Mouse (Mus musculus) lung, adult 2 months (tissue): ENCODE measurements around the gene Eif3k. TPM values are rescaled to one million over a fixed set of nuclear protein-coding genes. Genes with fewer than 3 reads are reported as not detected.
A peak's percentile ranks its signal among the peaks of the same experiment; 100 is the strongest.

Source experiments
- DNase-seq: peaks from one replicate; pipeline ENCODE4 v3.0.0; 2022
- H3K4me1 ChIP-seq: fragments of 200-500 bp; 2 replicates; pipeline ENCODE4 v1.6.1; 2011; ENCODE audit warnings: low read length; ENCODE audit not compliant: control insufficient read depth, insufficient read depth
- H3K4me3 ChIP-seq: fragments of 200-500 bp; replicated peaks from 2 replicates; pipeline ENCODE3; 2011; ENCODE audit warnings: low read depth, mild to moderate bottlenecking, control low read depth, low read length; ENCODE audit errors: extremely low read depth
- CTCF ChIP-seq: fragments of 200-500 bp; IDR thresholded peaks from 2 replicates; pipeline ENCODE4 v1.5.1; 2011; ENCODE audit warnings: mild to moderate bottlenecking, low read length, control low read depth; ENCODE audit not compliant: insufficient read depth
- POLR2A ChIP-seq: fragments of 200-500 bp; IDR thresholded peaks from 2 replicates; pipeline ENCODE4 v1.6.1; 2011; ENCODE audit warnings: low read depth, mild to moderate bottlenecking, control low read depth, low read length, borderline replicate concordance; ENCODE audit errors: extremely low read depth
- WGBS: fragments of 180-500 bp; shearing (Covaris S2); methylation state at CpG from one replicate; pipeline ENCODE4 v1.1.7; 2018; 5-methylcytosine and 5-hydroxymethylcytosine counted together
- polyA plus RNA-seq: library from polyadenylated mRNA; depleted of rRNA; stranded (reverse); fragments of >200 nt; gene quantifications from 2 replicates; pipeline ENCODE4 v1.2.3, GENCODE M21; 2012

The Eif3k gene
- polyA plus RNA-seq, 1 experiment: 234 TPM

GRCm38 (mm10) chr7:28943451-28944180, 38.0 kb downstream of the Eif3k start:
- DNase-seq: no peak
- Histone ChIP-seq H3K4me3 (no peak overlapping the region), H3K4me1 (peaks cover 62% of the 10 kb centered on the region)
- WGBS: 37% methylated on average over 5 of the region's 5 CpGs
- TF ChIP-seq CTCF: no peak
- TF ChIP-seq POLR2A: no peak

- WGBS: 41% methylated on average over 4 of the region's 4 CpGs
- TF ChIP-seq CTCF (no peak), POLR2A (no peak)
- Histone ChIP-seq H3K4me3 (no peak overlapping the region), H3K4me1 (peaks cover 70% of the 10 kb centered on the region)
- DNase-seq: no peak
These were observed 40.1 kb downstream of the Eif3k start for GRCm38 (mm10) chr7:28941542-28941941.

GRCm38 (mm10) chr7:28941129-28941528, 40.5 kb downstream of the Eif3k start:
- DNase-seq: no peak
- Histone ChIP-seq H3K4me3 (no peak overlapping the region), H3K4me1 (peaks cover 71% of the 10 kb centered on the region)
- WGBS: 26% methylated on average over 4 of the region's 4 CpGs
- TF ChIP-seq POLR2A (no peak), CTCF (no peak)

GRCm38 (mm10) chr7:28939418-28940183, 42.1 kb downstream of the Eif3k start:
- no peak for DNase-seq
- H3K4me1 ChIP-seq: peaks cover 71% of the 10 kb centered on the region
- no peak for TF ChIP-seq CTCF
- no peak for TF ChIP-seq POLR2A
- WGBS: 58% methylated on average over 7 of the region's 7 CpGs
- H3K4me3 ChIP-seq: no peak overlapping the region

DNA sequence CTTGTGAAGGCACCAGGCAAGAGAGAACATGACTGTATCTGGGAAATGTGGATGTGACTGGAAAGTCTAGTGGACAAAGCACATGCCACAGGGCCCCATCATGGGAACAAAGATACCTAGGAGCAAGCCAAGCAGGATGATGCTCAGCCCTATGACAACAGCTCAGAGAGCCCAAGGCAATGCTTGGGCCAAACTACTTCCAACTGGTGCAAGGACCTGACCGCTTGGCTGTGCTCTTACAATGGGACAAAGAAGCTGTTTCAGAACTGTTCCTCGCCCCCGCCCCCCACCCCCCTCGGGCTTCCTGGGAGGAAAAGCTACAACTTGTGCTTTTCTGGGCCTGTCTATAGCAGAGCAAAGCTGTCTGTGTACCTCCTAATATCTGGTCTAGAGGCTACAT, 43.0 kb downstream of the Eif3k start:
- TF ChIP-seq CTCF: 0 out of 2 replicates have a peak, but pooled peaks have one; percentile 20
- no peak for TF ChIP-seq POLR2A
- 42% methylated on average over 4 of the region's 4 CpGs for WGBS
- Histone ChIP-seq H3K4me3 (no peak overlapping the region), H3K4me1 (peaks cover 68% of the 10 kb centered on the region)
- no peak for DNase-seq

DNA sequence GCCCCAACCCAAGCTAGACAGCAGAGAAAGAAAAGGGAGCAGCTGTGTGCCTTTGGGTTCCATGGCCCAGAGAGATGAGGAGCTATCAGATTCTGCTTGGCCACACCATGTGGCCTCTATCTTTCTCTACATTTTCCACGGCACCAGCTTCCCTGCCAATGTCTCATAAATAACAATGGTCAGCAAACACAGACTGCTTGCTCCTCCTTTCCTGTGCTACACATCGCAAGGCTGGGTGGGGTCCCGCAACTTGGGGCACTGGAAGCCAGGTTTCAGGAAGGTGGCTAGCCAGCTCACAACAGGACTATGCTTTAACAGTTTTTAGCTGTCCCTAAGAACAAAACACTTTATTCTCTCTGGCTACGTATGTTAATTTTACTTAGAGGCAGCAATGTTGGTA, 44.9 kb downstream of the Eif3k start:
- WGBS: 30% methylated on average over 4 of the region's 4 CpGs
- no peak for DNase-seq
- H3K4me1 ChIP-seq: peaks cover 65% of the 10 kb centered on the region

DNA sequence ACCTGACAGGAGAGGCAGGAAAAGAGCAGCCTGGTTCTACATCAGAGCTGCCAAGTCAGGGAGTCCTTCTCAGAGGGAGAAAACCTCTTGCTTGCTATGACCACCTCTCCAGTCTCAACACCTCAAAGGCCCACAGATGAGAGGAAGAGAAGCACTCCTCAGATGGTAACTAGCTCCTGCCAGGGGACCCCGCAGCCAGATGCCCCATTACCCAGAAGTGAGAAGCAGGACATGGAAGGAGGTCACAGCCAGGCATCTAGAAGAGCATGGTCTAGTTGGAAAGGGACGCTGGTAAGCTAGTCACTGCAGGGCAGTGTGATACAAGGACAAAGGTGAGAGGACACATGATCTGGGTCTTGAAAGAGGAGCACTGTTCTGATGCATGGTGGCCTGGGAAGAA, 47.8 kb downstream of the Eif3k start:
- TF ChIP-seq POLR2A: no peak
- no peak for TF ChIP-seq CTCF
- Histone ChIP-seq H3K4me3 (no peak overlapping the region), H3K4me1 (peaks cover 54% of the 10 kb centered on the region)
- no peak for DNase-seq
- 86% methylated on average over 2 of the region's 2 CpGs for WGBS

More for the DNA sequence above, 44.9 kb downstream of the Eif3k start:
- TF ChIP-seq CTCF (no peak), POLR2A (no peak)
- no peak overlapping the region for H3K4me3 ChIP-seq

DNA sequence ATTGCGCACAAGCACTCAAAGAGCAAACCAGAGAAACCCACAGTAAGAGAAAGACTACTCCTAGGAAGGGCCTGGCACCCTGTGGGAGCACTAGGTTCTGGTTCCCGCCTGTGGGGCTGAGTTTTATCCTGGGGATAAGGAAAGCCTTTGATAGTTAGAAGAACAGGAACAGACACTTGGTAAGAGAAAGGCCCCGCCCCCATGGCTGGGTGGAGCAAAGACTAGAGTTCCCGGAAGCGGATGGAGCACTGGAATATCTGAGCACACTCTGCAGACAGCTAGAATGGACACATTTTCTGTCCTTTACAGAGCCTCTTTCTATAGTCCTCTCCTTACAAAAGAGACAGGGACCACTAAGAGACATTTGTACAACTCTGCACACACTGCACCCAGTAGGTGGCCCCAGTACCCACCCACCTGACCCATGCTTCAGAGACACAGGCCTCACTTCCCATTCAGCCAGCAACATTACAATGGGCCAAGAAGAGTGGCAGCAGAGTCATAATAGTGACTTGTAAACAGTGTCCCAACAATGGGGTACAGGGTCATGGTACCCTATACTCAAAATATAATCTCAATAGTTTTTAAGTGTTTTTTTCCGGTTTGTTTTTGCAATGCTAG, 49.1 kb downstream of the Eif3k start:
- WGBS: 41% methylated on average over 6 of the region's 6 CpGs
- TF ChIP-seq POLR2A: no peak
- TF ChIP-seq CTCF: no peak
- Histone ChIP-seq H3K4me1 (peaks cover 46% of the 10 kb centered on the region), H3K4me3 (no peak overlapping the region)
- no peak for DNase-seq

DNA sequence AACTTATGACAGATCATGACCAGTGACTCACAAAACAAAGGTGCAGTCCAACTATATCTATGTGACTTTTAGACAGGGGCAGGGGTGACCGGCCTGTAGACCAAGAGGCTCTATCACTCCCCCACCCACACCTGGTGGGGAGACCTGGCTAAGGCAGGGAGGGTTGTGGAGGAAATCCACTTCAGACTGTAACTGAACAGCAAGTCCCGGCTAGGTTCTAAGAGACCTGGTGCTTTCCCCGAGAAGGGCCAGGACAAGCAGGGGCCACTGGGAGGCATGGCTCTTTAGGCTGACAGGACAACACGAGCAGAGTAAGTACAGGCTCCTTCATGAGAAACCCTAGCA, 50.0 kb downstream of the Eif3k start:
- no peak overlapping the region for H3K4me3 ChIP-seq
- no peak for DNase-seq
- 0 out of 2 replicates have a peak, but pooled peaks have one; percentile 1 for TF ChIP-seq CTCF
- no peak for TF ChIP-seq POLR2A
- H3K4me1 ChIP-seq: peaks cover 37% of the 10 kb centered on the region
- 67% methylated on average over 4 of the region's 4 CpGs for WGBS
